Mouse (Mus musculus): ENCODE measurements around the gene Psmd13.

Gene Psmd13

GRCm38 (mm10) chr7:140881696-140882468, at the start of gene Psmd13, which contains the start of gene Sirt3:
Gene Psmd13, plus strand, starts transcription at chr7:140881968.
Gene Sirt3, minus strand, starts transcription at chr7:140882309.
- peak; percentile 85 to 89 for DNase-seq (ENCODE audit: low read depth in 2 of 2, low spot score in 2 of 2)

GRCm38 (mm10) chr7:140833341-140833740, 48.4 kb upstream of the Psmd13 start:
- DNase-seq (ENCODE audit: low read depth in 2 of 2, low spot score in 2 of 2) = no peak

- DNase-seq (ENCODE audit: low read depth in 2 of 2, low spot score in 2 of 2) = no peak
Observed at GRCm38 (mm10) chr7:140834968-140835757, 46.6 kb upstream of the Psmd13 start, which contains the start of gene Urah. Gene Urah, plus strand, starts transcription at chr7:140835018.

- no peak for DNase-seq (ENCODE audit: low read depth in 2 of 2, low spot score in 2 of 2)
Observed at GRCm38 (mm10) chr7:140835758-140836087, 46.0 kb upstream of the Psmd13 start.

GRCm38 (mm10) chr7:140836243-140837115, 45.3 kb upstream of the Psmd13 start:
- no peak for DNase-seq (ENCODE audit: low read depth in 2 of 2, low spot score in 2 of 2)

GRCm38 (mm10) chr7:140839556-140839955, 42.2 kb upstream of the Psmd13 start:
- no peak for DNase-seq (ENCODE audit: low read depth in 2 of 2, low spot score in 2 of 2)

GRCm38 (mm10) chr7:140840750-140841735, 40.7 kb upstream of the Psmd13 start:
- no peak for DNase-seq (ENCODE audit: low read depth in 2 of 2, low spot score in 2 of 2)

- DNase-seq (ENCODE audit: low read depth in 2 of 2, low spot score in 2 of 2) = no peak
Observed at GRCm38 (mm10) chr7:140843806-140844205, 38.0 kb upstream of the Psmd13 start.

- DNase-seq (ENCODE audit: low read depth in 2 of 2, low spot score in 2 of 2) = peak; percentile 87 to 91
Observed at GRCm38 (mm10) chr7:140844905-140845665, 36.7 kb upstream of the Psmd13 start, which contains the start of gene Scgb1c1. Gene Scgb1c1, plus strand, starts transcription at chr7:140845547.

- DNase-seq (ENCODE audit: low read depth in 2 of 2, low spot score in 2 of 2) = no peak
Observed at GRCm38 (mm10) chr7:140845683-140846082, 36.1 kb upstream of the Psmd13 start.

- DNase-seq (ENCODE audit: low read depth in 2 of 2, low spot score in 2 of 2) = no peak
Observed at GRCm38 (mm10) chr7:140846676-140847075, 35.1 kb upstream of the Psmd13 start.

- DNase-seq (ENCODE audit: low read depth in 2 of 2, low spot score in 2 of 2) = no peak
Observed at GRCm38 (mm10) chr7:140847755-140848580, 33.8 kb upstream of the Psmd13 start, which contains the start of gene Odf3. Gene Odf3, plus strand, starts transcription at chr7:140847805.

- no peak for DNase-seq (ENCODE audit: low read depth in 2 of 2, low spot score in 2 of 2)
Observed at GRCm38 (mm10) chr7:140848591-140848990, 33.2 kb upstream of the Psmd13 start.

- no peak for DNase-seq (ENCODE audit: low read depth in 2 of 2, low spot score in 2 of 2)
Observed at GRCm38 (mm10) chr7:140851916-140852315, 29.9 kb upstream of the Psmd13 start.

GRCm38 (mm10) chr7:140853386-140853785, 28.4 kb upstream of the Psmd13 start:
- no peak for DNase-seq (ENCODE audit: low read depth in 2 of 2, low spot score in 2 of 2)

- DNase-seq (ENCODE audit: low read depth in 2 of 2, low spot score in 2 of 2) = no peak
Observed at GRCm38 (mm10) chr7:140854483-140854882, 27.3 kb upstream of the Psmd13 start.

GRCm38 (mm10) chr7:140855181-140855580, 26.6 kb upstream of the Psmd13 start:
- DNase-seq (ENCODE audit: low read depth in 2 of 2, low spot score in 2 of 2) = no peak

All from CD8-positive naive resting alpha-beta T cell, adult 2 months (primary cell).